Mouse (Mus musculus) testis, adult 2 months (tissue): ENCODE measurements around the gene Gjc1.

ENCODE experiments used
- CTCF ChIP-seq: fragments of 200-500 bp; IDR thresholded peaks from 2 replicates; pipeline ENCODE4 v1.5.1; 2012; ENCODE audit warnings: low read depth, mild to moderate bottlenecking, inconsistent platforms, low read length, moderate library complexity; ENCODE audit not compliant: control insufficient read depth, insufficient read depth, insufficient replicate concordance
- POLR2A ChIP-seq: fragments of 200-500 bp; IDR thresholded peaks from 2 replicates; pipeline ENCODE4 v1.6.1; 2012; ENCODE audit warnings: low read depth, mild to moderate bottlenecking, inconsistent platforms, low read length, moderate library complexity; ENCODE audit not compliant: control insufficient read depth

DNA sequence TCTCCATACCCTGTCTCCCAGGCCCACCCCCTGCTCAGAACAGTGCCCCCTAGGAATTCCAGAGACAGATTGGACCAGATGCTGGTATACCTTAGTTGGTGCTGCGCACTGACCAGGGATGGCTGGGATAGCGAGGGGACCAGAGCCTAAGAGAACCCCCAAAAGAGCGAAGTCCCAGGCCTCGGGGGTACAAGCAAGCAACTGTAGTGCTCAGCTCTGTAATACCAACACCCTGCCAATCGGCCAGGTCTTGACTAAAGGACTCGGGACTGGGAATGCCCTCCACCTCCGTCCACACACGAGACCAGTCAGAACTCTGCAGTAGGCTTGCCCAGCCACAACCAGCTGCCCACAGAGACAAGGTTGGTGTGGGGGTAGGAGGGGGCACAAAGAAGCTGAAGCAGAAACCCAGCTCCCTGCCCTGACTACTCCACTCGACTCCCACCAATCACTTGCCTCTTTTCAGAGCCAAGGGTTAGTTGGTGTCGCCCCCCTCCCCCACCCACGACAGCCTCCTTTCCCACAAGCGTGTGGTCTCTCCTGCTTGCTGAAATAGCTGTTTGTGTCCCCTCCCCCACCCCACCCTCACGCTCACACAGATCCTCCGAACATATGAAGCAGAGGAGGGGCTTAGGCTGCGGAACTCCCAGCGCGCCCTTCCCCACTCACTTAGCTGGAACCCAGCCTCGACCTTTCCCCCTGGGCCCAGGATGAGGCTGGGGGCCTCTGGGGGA, 65.7 kb downstream of the Gjc1 start:
- TF ChIP-seq POLR2A: no peak
- TF ChIP-seq CTCF: no peak
